Mouse (Mus musculus) right cerebral cortex, adult 2 months (tissue): ENCODE results near the gene Kdsr.

ENCODE experiments used
- DNase-seq, 2 experiments: peaks; one replicate each; pipeline ENCODE4 v3.0.0; 2021 to 2022; ENCODE audit warnings: low spot score in 2 of 2

Kdsr gene

GRCm38 (mm10) chr1:106759572-106760435 is at the start of gene Kdsr:
Kdsr (minus strand) TSS chr1:106759727.
- peak; percentile 96 to 97 for DNase-seq

DNA sequence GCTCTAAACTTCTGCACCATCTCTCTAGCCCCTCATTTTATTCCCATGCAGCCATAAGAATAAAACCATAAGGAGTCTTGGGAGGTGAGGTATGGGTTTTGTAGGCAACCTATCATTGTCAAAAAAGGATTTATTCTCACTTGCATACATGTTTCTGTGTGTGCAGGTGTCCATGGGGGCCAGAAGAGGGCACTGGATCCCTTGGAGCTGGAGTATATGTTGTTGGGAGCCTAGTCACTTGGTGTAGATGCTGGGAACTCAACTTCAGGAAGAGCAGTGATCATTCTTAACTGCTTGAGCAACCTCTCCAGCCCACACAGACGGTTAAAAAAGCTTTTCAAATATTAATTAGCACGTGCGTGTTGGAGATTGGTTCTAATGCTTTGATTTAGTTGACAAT is 40.4 kb upstream of the Kdsr start:
- DNase-seq: no peak

DNA sequence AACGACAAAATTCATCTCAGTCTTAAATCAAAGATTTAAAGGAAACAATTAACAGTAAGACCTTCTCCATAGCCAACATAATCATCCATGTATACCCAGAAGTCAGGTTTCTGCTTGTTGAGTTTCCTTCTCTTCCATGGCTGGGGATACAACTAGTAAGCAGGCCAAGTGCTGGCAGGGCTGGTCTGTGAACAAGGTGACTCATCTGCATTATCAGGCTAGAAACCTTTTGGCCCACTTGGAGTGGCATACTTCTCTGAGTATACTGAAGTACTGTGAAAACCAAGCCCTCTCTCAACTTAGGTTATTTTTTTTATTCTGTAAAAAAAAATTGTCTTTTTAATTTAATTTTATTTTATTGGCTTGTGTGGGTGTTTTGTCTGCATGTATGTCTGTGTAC is 39.9 kb upstream of the Kdsr start:
- DNase-seq: no peak

DNA sequence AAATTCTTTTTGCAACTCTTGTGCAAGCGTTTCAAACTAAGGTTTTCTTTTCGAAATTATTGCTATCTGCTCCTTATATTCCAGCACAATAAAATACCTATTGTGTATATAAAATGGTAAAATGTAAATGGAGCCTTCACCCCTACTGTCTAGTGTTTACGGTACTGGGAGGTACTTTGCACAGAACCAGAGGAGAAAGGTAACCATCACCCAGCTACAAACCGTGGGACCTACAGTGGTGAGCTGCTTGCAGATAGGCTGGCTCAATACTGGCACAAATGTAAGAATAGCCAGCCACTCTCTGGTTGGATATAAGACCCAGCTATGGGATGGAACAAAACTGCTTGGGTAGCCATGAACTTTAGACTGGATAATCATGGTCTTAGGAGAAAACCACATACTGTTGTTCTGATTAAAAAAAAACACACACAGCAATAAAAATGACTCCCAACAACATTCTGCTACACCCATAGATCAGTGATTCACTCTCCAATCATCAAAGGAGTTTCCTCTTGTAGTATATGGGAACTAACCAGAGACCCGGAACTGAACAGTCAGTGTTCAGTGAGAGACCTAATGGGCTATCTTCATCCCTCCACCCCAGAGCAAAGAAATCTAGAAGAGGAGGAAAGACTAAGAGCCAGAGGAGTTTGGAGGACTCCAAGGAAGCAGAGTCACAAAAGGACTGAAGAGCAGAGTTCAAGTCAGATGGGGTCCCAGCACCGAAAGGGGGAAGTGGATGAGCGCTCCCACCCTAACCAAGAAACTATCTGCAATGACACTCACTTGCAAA is 37.7 kb upstream of the Kdsr start:
- DNase-seq: no peak

DNA sequence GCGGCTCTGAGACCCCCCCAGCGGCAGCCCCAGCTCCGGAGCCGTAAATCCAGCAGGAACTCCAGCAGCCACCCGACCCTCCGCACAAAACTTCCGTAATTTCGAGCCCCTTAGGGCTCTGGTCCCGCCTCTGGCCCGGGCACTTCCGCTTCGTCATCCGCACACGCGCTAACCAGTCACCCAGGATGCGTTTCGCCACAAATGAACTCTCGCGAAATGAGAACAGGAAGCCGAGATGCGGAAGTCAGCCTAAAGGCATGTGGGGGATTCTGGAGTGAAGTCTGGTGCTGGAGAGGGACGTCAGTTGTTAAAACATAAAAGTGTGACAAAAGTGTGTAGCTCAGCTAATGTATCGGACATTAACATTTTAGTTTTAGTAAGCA is 37.0 kb upstream of the Kdsr start, which contains the start of gene Vps4b:
TSS of gene Vps4b (minus strand) at position 187 of the 383 bp plus-strand sequence.
- DNase-seq: peak; percentile 93 to 94

GRCm38 (mm10) chr1:106795634-106796541 is 36.4 kb upstream of the Kdsr start:
- DNase-seq: no peak

GRCm38 (mm10) chr1:106774896-106775295 is 15.4 kb upstream of the Kdsr start:
- DNase-seq: no peak

DNA sequence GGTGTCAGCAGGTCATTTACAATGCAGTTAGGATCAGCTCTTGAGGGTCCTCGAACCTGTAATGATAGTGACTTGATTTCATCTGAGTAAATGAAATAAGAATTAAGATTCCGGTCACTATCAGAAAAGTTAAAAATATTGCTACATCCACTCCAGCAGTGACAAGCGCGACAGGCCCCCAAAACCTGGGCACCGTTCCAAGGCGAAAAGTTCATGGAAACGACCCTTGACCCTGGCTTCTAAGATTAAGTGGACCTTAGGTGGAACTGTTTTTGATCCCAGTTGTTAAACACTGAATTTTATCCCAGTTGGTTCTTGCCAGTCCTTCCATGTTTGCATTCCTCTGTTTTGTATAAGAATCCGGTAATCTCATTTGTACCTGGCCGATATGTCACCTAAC is 14.6 kb upstream of the Kdsr start:
- no peak for DNase-seq

DNA sequence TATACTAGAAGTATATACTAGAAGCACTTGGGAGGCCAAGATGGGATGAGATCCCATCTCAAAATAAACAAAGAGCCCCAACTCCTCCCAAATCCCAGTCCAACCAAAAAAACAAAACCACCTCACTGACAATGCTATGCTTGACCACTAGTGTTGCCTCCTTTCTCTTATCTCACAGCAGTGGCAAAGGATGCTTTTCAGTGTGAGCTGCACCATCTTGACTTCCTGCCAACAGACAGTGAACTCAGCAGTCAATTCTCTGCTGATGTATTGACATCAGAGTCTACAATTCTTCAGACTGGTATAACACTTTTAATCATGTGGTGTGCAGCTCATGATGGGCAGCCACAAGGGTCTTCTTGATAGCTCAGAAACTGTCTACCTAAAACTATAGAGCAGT is 9.2 kb upstream of the Kdsr start:
- DNase-seq: no peak

DNA sequence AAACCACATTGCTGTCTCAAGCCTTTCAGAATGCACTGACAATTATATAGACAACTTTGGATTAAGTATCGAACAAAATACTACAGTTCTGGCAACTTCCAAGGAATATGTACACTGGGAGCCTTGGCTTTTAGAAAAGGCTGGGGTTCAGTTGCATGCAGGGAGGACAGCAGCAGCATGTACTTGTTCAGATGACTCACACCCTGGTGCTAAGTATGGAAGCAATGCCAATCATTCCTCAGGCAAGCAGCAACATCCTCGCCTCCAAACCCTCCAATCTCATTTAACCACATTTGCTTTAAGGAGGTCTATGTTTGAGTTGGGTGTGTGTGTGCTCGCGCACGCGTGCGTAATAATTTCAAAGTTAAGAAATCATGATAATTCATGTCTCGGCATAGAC is 6.2 kb upstream of the Kdsr start:
- peak; percentile 14 to 31 for DNase-seq

DNA sequence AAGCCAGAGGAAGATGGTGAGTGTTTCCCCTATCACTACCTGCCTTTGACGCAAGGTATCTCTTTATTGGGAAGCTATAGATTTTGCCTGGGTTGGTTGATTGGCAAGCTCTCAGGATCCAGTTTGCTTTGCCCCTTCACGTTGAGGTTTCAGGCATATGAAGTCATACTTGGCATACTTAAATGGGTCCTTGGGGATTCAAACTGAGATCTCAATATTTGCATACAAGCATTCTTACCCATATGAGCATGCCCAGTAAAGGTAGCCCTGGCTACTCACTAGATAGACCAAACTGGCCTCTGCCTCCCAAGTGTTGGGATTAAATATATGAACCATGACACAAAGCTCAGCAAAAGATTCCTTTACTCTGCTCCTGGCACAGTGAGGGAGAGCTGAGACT is 5.3 kb upstream of the Kdsr start:
- no peak for DNase-seq

DNA sequence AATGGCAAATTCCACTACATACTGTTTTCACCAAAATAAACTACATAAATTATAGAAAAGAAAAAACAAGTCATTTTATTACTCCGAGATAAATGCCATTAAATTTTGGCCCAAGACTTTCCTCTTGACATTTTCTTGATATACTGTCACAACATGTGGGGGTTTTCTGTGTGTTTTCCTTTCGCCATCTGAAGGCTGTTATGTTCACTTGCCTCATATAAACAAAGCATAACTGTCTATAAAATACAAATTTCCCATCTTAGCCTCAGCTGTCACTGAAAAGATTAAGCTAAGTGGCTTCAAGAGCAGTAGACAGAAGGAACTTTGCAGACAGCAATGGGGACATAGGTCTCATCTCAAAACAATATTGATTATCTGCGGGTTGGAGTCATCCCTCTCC is 4.8 kb upstream of the Kdsr start:
- no peak for DNase-seq

- DNase-seq: no peak
Observed at GRCm38 (mm10) chr1:106760750-106761149, 1.2 kb upstream of the Kdsr start.

- peak; percentile 41 to 44 for DNase-seq
Observed at GRCm38 (mm10) chr1:106758734-106759571, 574 bp downstream of the Kdsr start.

DNA sequence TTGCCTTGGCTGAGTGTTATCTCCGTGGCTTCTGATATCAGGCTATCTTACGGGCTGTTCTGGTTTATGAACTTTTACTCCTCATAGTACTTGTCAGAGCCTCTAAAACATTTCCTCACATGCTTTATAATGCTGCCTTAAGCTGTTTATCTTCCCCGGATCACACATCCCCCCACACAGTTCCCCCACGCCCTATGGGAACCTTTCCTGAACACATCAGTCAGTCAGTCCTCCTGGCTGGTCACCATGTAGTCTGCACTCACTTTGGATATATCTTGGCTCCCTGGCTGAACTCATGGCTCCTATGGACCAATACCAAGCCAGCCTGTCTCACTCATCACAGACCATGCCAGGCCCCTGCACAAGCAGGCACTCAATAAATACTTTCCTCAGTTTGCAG is 2.9 kb downstream of the Kdsr start:
- no peak for DNase-seq

DNA sequence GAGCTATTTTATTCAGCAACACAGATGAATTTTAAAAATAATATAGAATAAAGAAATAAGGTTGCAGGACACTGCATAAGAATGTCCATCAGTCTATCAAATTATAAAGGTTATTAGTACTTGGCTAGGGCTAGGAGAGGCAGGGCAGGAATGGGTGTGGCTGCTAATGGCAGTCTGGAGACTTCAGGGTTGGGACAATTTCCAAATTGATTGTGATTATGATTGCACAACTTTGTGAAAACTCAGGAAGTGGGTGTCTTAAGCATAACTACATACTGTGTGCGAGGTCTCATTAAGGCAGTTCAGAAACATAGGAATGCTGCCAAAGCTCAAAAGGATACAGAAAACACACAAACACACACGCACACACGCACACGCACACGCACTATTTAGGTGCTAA is 7.5 kb downstream of the Kdsr start:
- DNase-seq: no peak

- DNase-seq: no peak
Observed at GRCm38 (mm10) chr1:106750656-106751055, 8.9 kb downstream of the Kdsr start.

DNA sequence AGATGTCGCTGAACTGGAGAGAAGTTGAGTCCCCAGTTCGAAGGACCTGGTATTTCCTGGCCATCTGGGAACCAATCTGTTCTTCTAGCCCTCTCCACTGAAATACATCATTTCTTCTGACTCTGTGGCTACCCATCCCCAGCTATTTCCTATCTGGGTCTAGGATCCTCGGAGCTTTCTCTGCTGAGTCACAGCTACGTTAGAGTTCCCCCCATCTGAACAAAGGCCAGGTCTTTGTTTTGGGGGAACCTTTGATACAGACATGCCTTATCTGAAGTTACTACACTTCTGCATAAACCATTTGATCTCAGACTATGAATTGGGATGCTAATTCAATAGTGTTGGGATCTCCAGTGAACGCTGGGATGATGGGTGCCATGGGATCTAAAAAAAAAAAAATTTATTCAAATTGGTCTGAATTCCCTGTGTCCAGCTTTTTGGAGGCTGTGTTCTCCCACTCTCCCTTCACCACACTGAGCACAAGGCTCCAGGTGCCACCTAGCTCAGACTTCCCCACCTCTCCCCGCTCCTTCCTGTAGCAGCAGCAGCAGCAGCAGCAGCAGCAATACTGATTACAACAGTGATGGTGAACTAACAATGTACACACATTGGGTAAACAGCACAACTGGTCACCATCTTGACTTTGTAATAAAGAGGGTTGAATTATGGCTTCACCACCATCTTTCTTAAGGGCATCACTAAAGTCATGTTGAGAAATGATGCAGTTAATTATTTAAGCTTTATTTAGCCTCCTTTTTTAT is 10.8 kb downstream of the Kdsr start:
- DNase-seq: no peak

GRCm38 (mm10) chr1:106742980-106743379 is 16.5 kb downstream of the Kdsr start:
- no peak for DNase-seq

GRCm38 (mm10) chr1:106740735-106741134 is 18.8 kb downstream of the Kdsr start:
- DNase-seq: no peak
